Mouse (Mus musculus) liver, embryonic 14.5 days (tissue): ENCODE measurements around the gene Smyd3. TPM values are rescaled to one million over a fixed set of nuclear protein-coding genes. Genes with fewer than 3 reads are reported as not detected.

Experiments
- ATAC-seq: fragments of 200-750 bp; cut with Nextera tagmentation; 2 replicates; pipeline ENCODE4 v1.8.0; 2017; ENCODE audit warnings: moderate number of reproducible peaks, mild to moderate bottlenecking, moderate library complexity; ENCODE audit not compliant: insufficient read depth
- DNase-seq, 3 experiments: peaks; one replicate each; pipeline ENCODE4 v3.0.0-alpha.2; 2012 to 2013; ENCODE audit warnings: low read depth in 3 of 3, low spot score in 3 of 3
- H3K27ac ChIP-seq: fragments of 300-500 bp; sonication (generic); 2 replicates; pipeline ENCODE4 v1.5.1; 2014; ENCODE audit warnings: moderate library complexity, mild to moderate bottlenecking, control low read depth, inconsistent platforms
- H3K27me3 ChIP-seq: fragments of 300-500 bp; sonication (generic); 2 replicates; pipeline ENCODE4 v1.6.1; 2014; ENCODE audit warnings: mild to moderate bottlenecking, low read length, moderate library complexity; ENCODE audit not compliant: control insufficient read depth, insufficient read depth
- H3K36me3 ChIP-seq: fragments of 300-500 bp; sonication (generic); replicated peaks from 2 replicates; pipeline ENCODE4 v1.6.1; 2014; ENCODE audit warnings: low read depth; ENCODE audit not compliant: control insufficient read depth, insufficient read depth
- H3K4me1 ChIP-seq, 2 experiments: fragments of 200-500 bp in 1 of 2; fragments of 300-500 bp in 1 of 2; sonication (generic) in 1 of 2; replicated peaks; 2 replicates each; pipeline ENCODE4 v1.6.1; 2012 to 2014; ENCODE audit warnings: antibody characterized with exemption in 1 of 2, inconsistent platforms in 1 of 2, low read length in 1 of 2; ENCODE audit not compliant: control insufficient read depth in 2 of 2, insufficient read depth in 2 of 2
- H3K4me2 ChIP-seq: fragments of 300-500 bp; sonication (generic); 2 replicates; pipeline ENCODE4 v1.6.1; 2014; ENCODE audit warnings: low read depth, mild to moderate bottlenecking, control low read depth, moderate library complexity
- H3K4me3 ChIP-seq, 2 experiments: fragments of 200-500 bp in 1 of 2; fragments of 300-500 bp in 1 of 2; sonication (generic) in 1 of 2; 2 replicates each; pipeline ENCODE4 v1.5.1; 2012 to 2014; ENCODE audit warnings: low read depth in 2 of 2, low read length in 2 of 2, mild to moderate bottlenecking in 2 of 2, control low read depth in 1 of 2, inconsistent platforms in 1 of 2, moderate library complexity in 1 of 2; ENCODE audit not compliant: insufficient read depth in 1 of 2
- H3K9ac ChIP-seq: fragments of 300-500 bp; sonication (generic); replicated peaks from 2 replicates; pipeline ENCODE4 v1.6.1; 2014; ENCODE audit warnings: mild to moderate bottlenecking, control low read depth, moderate library complexity
- H3K9me3 ChIP-seq: fragments of 300-500 bp; sonication (generic); 2 replicates; pipeline ENCODE4 v1.6.1; 2016; ENCODE audit warnings: low read length, mixed read lengths; ENCODE audit not compliant: control insufficient read depth
- CTCF ChIP-seq: IDR thresholded peaks from 2 replicates; pipeline ENCODE4 v1.5.1; 2016; ENCODE audit warnings: antibody characterized with exemption, low read depth, control low read depth
- EP300 ChIP-seq: IDR thresholded peaks from 2 replicates; pipeline ENCODE4 v1.6.1; 2016; ENCODE audit warnings: antibody characterized with exemption, low read depth
- WGBS: fragments of 180-500 bp; shearing (Covaris S2); extraction: QIAGEN DNeasy Blood & Tissue Kit; methylation state at CpG from one replicate; pipeline ENCODE4 v1.1.7; 2014; ENCODE audit not compliant: insufficient replicate concordance; 5-methylcytosine and 5-hydroxymethylcytosine counted together
- polyA plus RNA-seq, 2 experiments: library from polyadenylated mRNA; depleted of rRNA in 1 of 2; stranded (reverse) in 1 of 2; unstranded in 1 of 2; fragments of >200 nt; fragmentation: Nextera tagmentation in 1 of 2; extraction: Ambion mirVana in 1 of 2; gene quantifications; 2 replicates each; pipeline versions ENCODE4 v1.2.1 to v1.2.3; 2012 to 2014

The Smyd3 gene
- polyA plus RNA-seq, 2 experiments = 2.6 to 6.6 TPM

DNA sequence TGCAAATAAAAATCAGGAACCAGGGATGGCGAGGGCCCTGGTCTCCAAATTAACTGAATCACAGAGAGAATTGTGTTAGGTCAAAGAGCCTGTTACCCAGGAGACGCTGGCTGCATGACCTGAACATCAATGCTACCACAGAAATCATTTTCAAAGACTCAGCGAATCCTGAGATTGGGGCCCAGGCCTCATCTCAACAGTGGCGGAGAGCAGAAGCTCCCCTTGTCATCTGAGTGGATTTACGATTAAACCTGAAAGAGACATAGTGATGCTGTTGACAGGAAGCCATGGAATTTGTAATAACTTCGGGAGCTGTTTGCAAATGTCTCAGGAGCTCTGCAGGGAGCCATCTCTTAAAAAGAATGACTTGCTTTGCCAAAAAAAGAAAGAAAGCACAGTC lies 355.9 kb downstream of the Smyd3 start:
- TF ChIP-seq CTCF = no peak
- no peak for TF ChIP-seq EP300
- WGBS = 64% methylated on average over 6 of the region's 6 CpGs

GRCm38 (mm10) chr1:179160697-179161096 lies 357.1 kb downstream of the Smyd3 start:
- Histone ChIP-seq H3K4me3 (no peak overlapping the region), H3K27ac (no peak overlapping the region), H3K36me3 (no peaks in the 10 kb centered on the region), H3K9ac (no peak overlapping the region), H3K9me3 (no peaks in the 10 kb centered on the region), H3K4me1 (no peaks in the 10 kb centered on the region), H3K4me2 (no peak overlapping the region), H3K27me3 (no peaks in the 10 kb centered on the region)
- ATAC-seq = no peak
- TF ChIP-seq EP300 (no peak), CTCF (no peak)
- DNase-seq = no peak
- 76% methylated on average over 3 of the region's 3 CpGs for WGBS

More for the DNA sequence above, 355.9 kb downstream of the Smyd3 start:
- Histone ChIP-seq H3K27ac (no peak overlapping the region), H3K36me3 (no peaks in the 10 kb centered on the region), H3K4me1 (no peaks in the 10 kb centered on the region), H3K9ac (no peak overlapping the region), H3K4me2 (no peak overlapping the region), H3K9me3 (no peaks in the 10 kb centered on the region), H3K27me3 (no peaks in the 10 kb centered on the region), H3K4me3 (no peak overlapping the region)
- no peak for DNase-seq
- ATAC-seq = no peak

- Histone ChIP-seq H3K4me3 (no peak overlapping the region), H3K27me3 (no peaks in the 10 kb centered on the region), H3K9ac (no peak overlapping the region), H3K9me3 (no peaks in the 10 kb centered on the region), H3K4me1 (peaks cover 0 to 12% of the 10 kb centered on the region in 2 experiments; a peak in 2 of 4 replicates), H3K4me2 (no peak overlapping the region), H3K36me3 (no peaks in the 10 kb centered on the region), H3K27ac (no peak overlapping the region)
- 55% methylated on average over 9 of the region's 9 CpGs for WGBS
- no peak for TF ChIP-seq EP300
- TF ChIP-seq CTCF = no peak
- ATAC-seq (no peak), DNase-seq (no peak)
Observed at GRCm38 (mm10) chr1:179152376-179152775, 365.5 kb downstream of the Smyd3 start.

GRCm38 (mm10) chr1:179151275-179151674 lies 366.6 kb downstream of the Smyd3 start:
- whole genome bisulfite sequencing = 79% methylated on average over 2 of the region's 2 CpGs
- Histone ChIP-seq H3K4me3 (no peak overlapping the region), H3K4me2 (no peak overlapping the region), H3K9me3 (no peaks in the 10 kb centered on the region), H3K9ac (no peak overlapping the region), H3K4me1 (peaks cover 0 to 12% of the 10 kb centered on the region in 2 experiments; a peak in 2 of 4 replicates), H3K27me3 (no peaks in the 10 kb centered on the region), H3K36me3 (no peaks in the 10 kb centered on the region), H3K27ac (no peak overlapping the region)
- TF ChIP-seq CTCF (no peak), EP300 (no peak)
- no peak for ATAC-seq
- no peak for DNase-seq

DNA sequence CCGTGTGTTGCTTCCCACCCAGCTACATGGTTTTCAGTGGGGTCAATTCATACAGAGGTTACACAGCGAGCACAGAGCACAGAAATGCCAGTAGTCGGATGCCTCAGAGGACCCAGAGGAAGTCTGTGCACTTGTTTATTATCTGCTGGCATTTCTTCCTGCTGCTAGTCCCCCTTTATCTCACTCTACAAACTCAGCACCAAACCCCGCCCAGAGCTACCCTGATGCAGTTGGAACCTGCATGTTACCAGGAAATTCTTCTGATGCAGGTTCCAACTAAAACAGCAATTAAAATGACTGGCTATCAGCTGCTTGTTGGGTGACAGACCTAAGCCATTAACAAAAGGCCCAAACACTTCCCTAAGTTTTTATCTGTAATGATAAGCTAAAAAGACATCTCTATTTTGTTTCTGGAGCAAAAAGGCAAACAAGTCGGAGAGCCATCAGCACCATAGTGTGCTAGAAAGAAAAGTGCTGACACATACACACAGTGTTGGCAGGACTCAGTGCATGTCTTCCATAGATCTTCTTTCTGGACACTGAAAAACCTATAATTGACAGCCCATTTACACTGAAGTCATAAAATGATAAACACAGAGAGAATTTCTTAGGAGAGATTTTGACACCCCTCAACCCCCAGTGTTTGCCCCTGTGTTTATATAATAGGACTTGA lies 368.2 kb downstream of the Smyd3 start:
- ATAC-seq = peak; percentile 55; the same call in 1 of the 2 replicates

More for the DNA sequence above, 368.2 kb downstream of the Smyd3 start:
- Histone ChIP-seq H3K27me3 (no peaks in the 10 kb centered on the region), H3K27ac (no peak overlapping the region), H3K9me3 (no peaks in the 10 kb centered on the region), H3K9ac (no peak overlapping the region), H3K4me1 (peaks cover 0 to 12% of the 10 kb centered on the region in 2 experiments; a peak in 2 of 4 replicates), H3K36me3 (no peaks in the 10 kb centered on the region), H3K4me3 (no peak overlapping the region), H3K4me2 (no peak overlapping the region)
- peak in 1 of 3 experiments; percentile 20 for DNase-seq
- TF ChIP-seq CTCF (no peak), EP300 (no peak)
- WGBS = 25% methylated on average over 5 of the region's 5 CpGs
